Mouse (Mus musculus) limb, embryonic 10.5 days (tissue): Measurements from ENCODE around the gene Soat1. TPM values are rescaled to one million over a fixed set of nuclear protein-coding genes. Genes with fewer than 3 reads are reported as not detected.

Experiments
- DNase-seq: peaks from one replicate; pipeline ENCODE4 v3.0.0-alpha.2; 2017; ENCODE audit warnings: low spot score
- H3K27ac ChIP-seq: fragments of 300-500 bp; sonication (generic); 2 replicates; pipeline ENCODE4 v1.5.1; 2016; ENCODE audit warnings: mild to moderate bottlenecking
- H3K27me3 ChIP-seq: fragments of 300-500 bp; sonication (generic); 2 replicates; pipeline ENCODE4 v1.6.1; 2016; ENCODE audit warnings: low read depth, mild to moderate bottlenecking; ENCODE audit not compliant: poor library complexity, severe bottlenecking
- H3K36me3 ChIP-seq: fragments of 300-500 bp; sonication (generic); 2 replicates; pipeline ENCODE4 v1.6.1; 2016; ENCODE audit warnings: mild to moderate bottlenecking, moderate library complexity
- H3K4me1 ChIP-seq: fragments of 300-500 bp; sonication (generic); 2 replicates; pipeline ENCODE4 v1.6.1; 2016
- H3K4me3 ChIP-seq: fragments of 300-500 bp; sonication (generic); 2 replicates; pipeline ENCODE4 v1.5.1; 2016; ENCODE audit warnings: mild to moderate bottlenecking, moderate library complexity
- H3K9me3 ChIP-seq: fragments of 300-500 bp; sonication (generic); replicated peaks from 2 replicates; pipeline ENCODE4 v1.6.1; 2016; ENCODE audit warnings: mild to moderate bottlenecking
- WGBS: fragments of 180-500 bp; shearing (Covaris S2); methylation state at CpG from one replicate; pipeline ENCODE4 v1.1.7; 2016; 5-methylcytosine and 5-hydroxymethylcytosine counted together
- polyA plus RNA-seq: library from polyadenylated mRNA; unstranded; fragments of >200 nt; fragmentation: Nextera tagmentation; extraction: Ambion mirVana; gene quantifications from 2 replicates; pipeline ENCODE4 v1.2.1, GENCODE M21; 2016

Gene Soat1
- polyA plus RNA-seq, 1 experiment from 2014 or later = 26.2 TPM

DNA sequence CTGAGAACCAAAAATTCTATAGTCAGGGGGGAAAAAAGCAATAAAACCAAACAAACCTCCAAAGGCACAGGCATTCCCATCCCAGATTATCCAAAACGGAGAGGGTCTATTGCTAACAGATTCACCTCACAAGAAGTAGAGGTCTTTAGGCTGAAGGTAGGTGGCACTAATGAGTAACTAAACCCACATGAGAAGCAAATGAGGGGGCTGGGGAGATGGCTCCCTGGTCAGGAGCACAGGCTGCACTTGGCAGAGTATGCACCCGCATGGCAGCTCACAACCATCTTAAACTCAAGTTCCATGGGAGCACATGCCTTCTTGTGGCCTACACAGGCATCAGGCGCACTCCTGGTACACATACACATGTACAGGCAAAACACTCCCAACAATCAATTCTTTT, 7.7 kb upstream of the Soat1 start:
- no peak for DNase-seq
- Histone ChIP-seq H3K27me3 (no peaks in the 10 kb centered on the region), H3K4me3 (no peak overlapping the region), H3K9me3 (no peaks in the 10 kb centered on the region), H3K27ac (no peak overlapping the region), H3K4me1 (peaks cover 9% of the 10 kb centered on the region; the same call in 1 of the 2 replicates), H3K36me3 (no peaks in the 10 kb centered on the region)
- 91% methylated on average over 3 of the region's 3 CpGs for WGBS

DNA sequence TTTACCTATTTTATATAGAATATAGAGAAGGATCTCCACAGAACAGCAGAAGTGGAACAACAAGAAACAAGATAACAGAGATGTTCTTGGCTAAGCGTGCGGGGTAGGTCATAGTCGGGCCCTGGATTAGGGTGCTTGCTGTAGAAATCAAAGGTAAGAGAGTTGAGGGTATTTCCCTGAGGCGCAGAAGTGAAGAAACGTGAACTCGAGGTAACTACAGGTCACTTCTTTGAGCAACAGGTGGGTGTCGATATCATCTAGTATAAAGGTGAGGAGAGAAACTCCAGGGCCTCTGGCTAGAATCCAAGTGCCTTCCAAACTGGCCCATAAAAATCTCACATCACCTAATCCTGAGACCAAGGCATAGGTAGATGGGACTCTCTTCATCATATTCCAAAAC, 2.4 kb upstream of the Soat1 start:
- no peak overlapping the region for H3K27ac ChIP-seq
- DNase-seq = no peak
- H3K27me3 ChIP-seq = no peaks in the 10 kb centered on the region
- no peaks in the 10 kb centered on the region for H3K9me3 ChIP-seq
- H3K4me1 ChIP-seq = peaks cover 25% of the 10 kb centered on the region
- H3K36me3 ChIP-seq = no peaks in the 10 kb centered on the region
- no peak overlapping the region for H3K4me3 ChIP-seq
- 45% methylated on average over 7 of the region's 7 CpGs for WGBS

DNA sequence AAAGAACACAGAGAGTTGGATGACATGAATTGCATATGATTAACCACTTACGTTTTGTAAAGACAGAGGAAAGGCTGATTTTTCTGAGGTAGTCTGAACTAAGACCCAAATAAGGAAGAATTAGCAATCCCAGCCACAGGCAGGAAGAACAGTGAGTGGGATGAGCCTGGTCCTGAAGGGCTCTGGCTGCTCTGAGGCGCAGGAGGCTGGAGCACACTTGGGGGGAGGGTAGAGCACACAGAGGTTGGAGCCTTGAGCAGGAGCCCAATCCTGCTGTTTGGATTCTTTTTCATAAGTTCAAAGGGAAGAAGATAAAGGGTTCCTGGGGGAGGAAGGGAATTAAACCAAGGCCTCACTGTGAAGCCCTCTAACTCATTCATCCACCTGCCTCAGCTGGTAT, 1.9 kb upstream of the Soat1 start:
- Histone ChIP-seq H3K4me3 (no peak overlapping the region), H3K27ac (no peak overlapping the region), H3K9me3 (no peaks in the 10 kb centered on the region), H3K4me1 (peaks cover 25% of the 10 kb centered on the region), H3K36me3 (no peaks in the 10 kb centered on the region), H3K27me3 (no peaks in the 10 kb centered on the region)
- 45% methylated on average over 2 of the region's 2 CpGs for WGBS
- DNase-seq = no peak

DNA sequence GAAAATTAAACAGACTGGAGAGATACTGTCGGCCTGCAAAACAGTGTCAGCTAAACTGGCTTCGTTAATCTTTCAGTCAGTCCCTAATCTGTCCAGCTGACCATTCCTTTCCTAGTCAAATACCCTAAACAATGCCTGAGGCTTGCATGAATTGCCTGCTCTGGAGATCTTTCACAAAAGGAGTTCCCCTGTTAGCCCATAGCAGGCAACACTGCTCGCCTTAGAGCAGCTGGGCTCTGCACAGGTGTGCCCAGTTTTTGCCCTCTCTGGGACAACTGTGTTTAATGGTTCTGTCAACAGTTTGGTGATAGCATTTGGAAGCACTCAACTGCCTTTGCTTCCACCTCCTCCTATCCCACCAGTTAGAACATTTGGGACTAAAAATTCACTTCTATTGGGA, 723 bp upstream of the Soat1 start:
- no peak for DNase-seq
- H3K36me3 ChIP-seq = 0 out of 2 replicates have a peak, but pooled peaks cover 2% of the 10 kb centered on the region
- H3K27me3 ChIP-seq = no peaks in the 10 kb centered on the region
- H3K27ac ChIP-seq = no peak overlapping the region
- 59% methylated on average over 3 of the region's 3 CpGs for WGBS
- H3K4me3 ChIP-seq = no peak overlapping the region
- H3K9me3 ChIP-seq = no peaks in the 10 kb centered on the region
- peaks cover 23% of the 10 kb centered on the region for H3K4me1 ChIP-seq

DNA sequence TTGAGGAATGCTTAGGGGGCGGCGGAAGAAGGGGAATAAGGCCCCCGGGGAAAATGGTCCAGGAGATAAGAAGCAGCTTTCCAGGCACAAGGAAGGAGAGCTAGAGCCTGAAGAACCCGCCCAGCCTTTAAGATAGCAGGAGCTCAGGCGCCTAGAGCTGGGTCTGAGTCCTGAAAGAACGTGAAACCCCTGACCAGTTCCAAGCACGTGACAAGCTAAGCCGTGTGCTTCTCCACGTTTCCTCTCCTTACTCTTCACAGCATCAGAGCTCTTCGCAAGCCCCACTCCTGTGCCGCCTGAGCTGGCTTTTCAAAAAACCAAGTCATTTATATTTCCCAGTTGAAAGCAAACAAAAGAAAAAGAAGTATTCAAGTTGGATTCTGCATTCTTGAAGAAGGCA, 1.1 kb downstream of the Soat1 start:
- DNase-seq = peak; percentile 56
- peaks cover 10% of the 10 kb centered on the region for H3K36me3 ChIP-seq

DNA sequence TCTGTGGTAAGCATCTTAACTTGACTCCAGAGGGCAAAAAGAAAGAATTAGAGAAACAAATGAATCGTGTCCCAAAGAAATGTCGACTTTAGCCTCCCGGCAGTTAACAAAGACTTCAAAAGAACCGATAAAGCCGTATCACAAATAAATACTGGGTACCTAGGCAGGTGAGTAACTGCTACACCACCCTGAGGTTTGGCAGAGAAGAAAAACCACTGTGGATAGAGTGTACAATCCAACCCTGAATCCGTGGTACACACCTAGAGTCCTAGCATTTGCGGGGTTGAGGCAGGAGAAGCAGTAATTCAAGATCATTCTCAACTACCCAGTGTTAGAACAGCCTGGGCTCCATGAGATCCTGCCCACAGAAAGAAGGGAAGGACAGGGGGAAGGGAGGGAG, 2.2 kb downstream of the Soat1 start:
- Histone ChIP-seq H3K4me1 (peaks cover 16% of the 10 kb centered on the region), H3K36me3 (peaks cover 13% of the 10 kb centered on the region), H3K27ac (no peak overlapping the region), H3K4me3 (no peak overlapping the region), H3K27me3 (no peaks in the 10 kb centered on the region), H3K9me3 (no peaks in the 10 kb centered on the region)
- DNase-seq = no peak
- WGBS = 91% methylated on average over 7 of the region's 7 CpGs

More for the DNA sequence above, 1.1 kb downstream of the Soat1 start:
- Histone ChIP-seq H3K9me3 (no peaks in the 10 kb centered on the region), H3K4me1 (peaks cover 16% of the 10 kb centered on the region), H3K27me3 (no peaks in the 10 kb centered on the region), H3K4me3 (peak overlapping the region; percentile 92), H3K27ac (peak overlapping the region; percentile 67)
- 3% methylated on average over 11 of the region's 11 CpGs for WGBS

DNA sequence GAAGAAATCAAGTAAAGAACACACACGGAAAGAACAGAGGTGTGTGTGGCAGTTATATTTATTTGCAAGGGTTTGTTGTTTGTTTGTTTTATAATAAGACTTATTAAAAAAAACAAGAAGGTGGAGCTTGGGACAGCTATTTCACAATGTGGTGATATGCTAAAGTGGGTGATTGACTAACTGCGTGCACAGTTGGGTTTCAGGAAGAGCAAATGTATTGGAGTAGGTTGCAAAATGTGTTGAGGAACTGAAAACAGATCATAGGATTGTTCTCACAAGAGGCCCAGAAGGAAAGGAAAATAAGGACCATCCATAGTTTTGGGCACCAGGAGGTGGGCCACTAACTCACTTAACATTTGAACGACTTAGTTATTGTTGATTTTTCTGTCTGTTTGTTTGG, 3.1 kb downstream of the Soat1 start:
- Histone ChIP-seq H3K9me3 (no peaks in the 10 kb centered on the region), H3K4me3 (no peak overlapping the region), H3K4me1 (peaks cover 16% of the 10 kb centered on the region), H3K27me3 (no peaks in the 10 kb centered on the region), H3K36me3 (peaks cover 21% of the 10 kb centered on the region), H3K27ac (no peak overlapping the region)
- no peak for DNase-seq
- WGBS = 91% methylated on average over 3 of the region's 3 CpGs

DNA sequence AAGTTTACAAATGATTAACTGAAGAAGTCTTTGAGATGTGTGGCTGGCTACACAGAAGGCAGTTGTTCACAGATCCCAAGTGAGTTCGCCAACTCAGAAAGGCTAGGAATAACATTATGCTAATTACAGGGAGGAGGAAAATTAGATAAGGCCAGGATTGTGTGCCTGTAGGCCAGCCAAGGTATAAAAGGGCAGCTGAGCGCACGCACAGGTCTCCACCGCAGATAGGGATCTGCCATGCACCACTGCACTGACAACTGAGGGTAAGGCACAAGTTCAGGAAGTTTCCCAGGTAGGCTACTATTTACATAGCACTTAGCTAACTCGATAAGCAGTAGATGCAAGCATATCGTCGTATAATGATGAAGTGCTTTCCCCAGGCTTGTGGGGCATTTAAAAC, 3.6 kb downstream of the Soat1 start:
- peaks cover 27% of the 10 kb centered on the region for H3K36me3 ChIP-seq

DNA sequence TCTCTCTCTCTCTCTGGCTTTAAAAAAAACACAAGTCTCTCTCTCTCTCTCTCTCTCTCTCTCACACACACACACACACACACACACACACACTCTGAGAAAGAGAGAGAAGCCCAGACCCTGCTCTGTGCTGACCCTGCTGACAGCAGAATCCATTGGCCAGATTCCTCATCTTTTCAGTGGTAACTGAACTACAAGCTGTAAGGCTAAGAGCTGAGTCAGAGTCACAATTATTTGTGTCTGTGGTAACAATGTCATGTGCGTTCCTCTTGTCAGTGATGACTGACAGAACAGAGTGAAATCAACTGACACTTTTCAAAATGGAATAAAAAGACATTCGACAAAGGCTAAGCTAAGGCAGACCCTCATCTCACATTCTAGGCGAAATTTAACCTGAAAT, 5.6 kb downstream of the Soat1 start:
- no peak for DNase-seq
- H3K36me3 ChIP-seq = peaks cover 39% of the 10 kb centered on the region

More for the DNA sequence above, 3.6 kb downstream of the Soat1 start:
- H3K4me3 ChIP-seq = no peak overlapping the region
- WGBS = 89% methylated on average over 7 of the region's 7 CpGs
- no peaks in the 10 kb centered on the region for H3K27me3 ChIP-seq
- H3K27ac ChIP-seq = no peak overlapping the region
- no peak for DNase-seq
- H3K9me3 ChIP-seq = no peaks in the 10 kb centered on the region
- H3K4me1 ChIP-seq = peaks cover 16% of the 10 kb centered on the region

DNA sequence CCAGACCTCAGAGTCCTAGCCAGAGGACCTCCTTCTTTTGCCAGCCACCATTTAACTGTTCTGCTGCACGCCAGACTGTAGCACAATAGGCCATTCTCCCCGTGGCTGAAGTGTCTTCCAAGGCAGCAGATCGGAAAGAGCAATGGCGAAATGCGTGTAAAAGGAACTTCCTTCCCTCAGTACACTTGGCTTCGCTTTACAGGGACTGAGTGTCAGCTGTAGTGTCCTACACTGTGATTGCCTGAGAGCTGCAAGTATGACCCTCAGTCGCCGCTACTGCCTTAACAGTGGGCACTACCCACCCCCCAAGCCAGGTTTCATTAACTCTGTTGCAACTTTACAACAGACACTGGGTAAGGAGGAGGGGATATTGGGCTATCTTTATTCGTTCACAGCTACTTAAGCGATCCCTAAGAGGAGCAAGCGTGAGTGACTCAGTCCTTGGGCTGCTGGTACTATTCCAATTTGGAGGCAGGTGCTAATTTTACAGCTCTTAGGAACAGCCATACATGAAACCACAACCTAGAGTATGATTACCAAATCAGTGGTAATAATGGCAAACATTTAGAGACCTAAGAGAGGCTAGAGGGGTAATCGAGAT, 6.4 kb downstream of the Soat1 start:
- Histone ChIP-seq H3K9me3 (no peaks in the 10 kb centered on the region), H3K4me3 (no peak overlapping the region), H3K27ac (no peak overlapping the region), H3K36me3 (peaks cover 45% of the 10 kb centered on the region), H3K4me1 (peaks cover 2% of the 10 kb centered on the region), H3K27me3 (no peaks in the 10 kb centered on the region)
- WGBS = 80% methylated on average over 12 of the region's 12 CpGs
- no peak for DNase-seq

More for the DNA sequence above, 5.6 kb downstream of the Soat1 start:
- Histone ChIP-seq H3K4me3 (no peak overlapping the region), H3K4me1 (peaks cover 9% of the 10 kb centered on the region), H3K27me3 (no peaks in the 10 kb centered on the region), H3K27ac (no peak overlapping the region), H3K9me3 (no peaks in the 10 kb centered on the region)
- 87% methylated on average over 3 of the region's 3 CpGs for WGBS

DNA sequence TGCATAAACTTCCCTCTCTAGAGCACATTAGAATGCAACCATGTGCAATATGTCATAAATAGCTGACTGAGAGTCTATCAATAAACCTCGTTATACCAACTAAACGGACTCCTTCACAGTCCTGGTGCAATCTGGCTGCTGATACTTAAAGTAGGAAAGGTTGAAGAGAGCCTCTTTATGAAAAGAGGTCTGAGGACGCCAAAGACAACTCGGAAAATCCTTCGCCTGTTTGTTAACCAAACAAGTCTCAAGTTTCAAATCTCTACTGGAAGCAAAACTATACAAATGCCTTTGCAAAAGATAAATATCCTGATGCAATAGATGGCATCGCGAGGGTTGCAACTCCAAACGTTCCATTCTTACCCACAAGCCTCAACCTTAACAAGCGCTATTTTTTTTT, 9.2 kb downstream of the Soat1 start:
- H3K27me3 ChIP-seq = no peaks in the 10 kb centered on the region
- DNase-seq = no peak
- no peaks in the 10 kb centered on the region for H3K9me3 ChIP-seq
- 94% methylated on average over 9 of the region's 9 CpGs for WGBS
- peaks cover 7% of the 10 kb centered on the region; the same call in 1 of the 2 replicates for H3K4me1 ChIP-seq
- peaks cover 43% of the 10 kb centered on the region for H3K36me3 ChIP-seq
- H3K4me3 ChIP-seq = no peak overlapping the region
- H3K27ac ChIP-seq = no peak overlapping the region

DNA sequence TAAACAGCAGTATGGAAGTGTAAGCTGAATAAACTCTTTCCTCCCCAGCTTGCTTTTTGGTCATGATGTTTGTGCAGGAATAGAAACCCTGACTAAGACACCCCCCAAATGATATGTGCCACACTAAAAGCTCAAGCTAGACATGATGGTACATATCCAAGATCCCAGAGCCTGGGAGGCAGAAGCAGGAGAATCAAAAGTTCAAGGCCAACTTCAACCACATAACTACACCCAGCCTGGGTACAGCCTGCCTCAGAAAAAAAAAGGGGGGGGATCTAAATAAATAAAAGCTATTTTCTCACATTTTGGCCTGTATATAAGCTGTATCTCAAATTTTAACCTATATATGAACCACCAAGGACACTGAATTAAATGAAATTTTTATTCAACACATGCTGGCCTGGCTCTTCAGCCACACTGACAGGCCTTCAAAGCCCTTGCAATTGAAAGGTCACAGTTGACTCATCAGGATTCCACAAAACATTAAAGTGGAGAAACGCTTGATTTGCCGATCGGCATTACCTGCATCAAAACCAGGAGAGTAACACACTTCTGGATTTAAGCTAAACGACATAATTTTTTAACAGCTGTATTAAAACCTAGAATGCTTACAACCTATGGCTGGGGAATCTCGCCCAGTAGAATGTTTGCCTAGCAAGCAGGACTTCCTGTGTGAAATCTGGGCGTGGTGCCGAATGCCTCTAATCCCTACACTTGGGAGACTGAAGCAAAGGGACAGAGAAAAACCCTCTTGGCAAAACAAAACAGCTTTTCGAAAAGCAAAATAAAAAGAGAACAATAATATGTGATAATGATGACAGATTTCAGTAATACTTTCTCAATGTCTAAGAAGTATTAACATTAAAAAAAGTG, 9.9 kb downstream of the Soat1 start:
- Histone ChIP-seq H3K27me3 (no peaks in the 10 kb centered on the region), H3K4me3 (no peak overlapping the region), H3K9me3 (no peaks in the 10 kb centered on the region), H3K27ac (no peak overlapping the region), H3K4me1 (peaks cover 10% of the 10 kb centered on the region; the same call in 1 of the 2 replicates), H3K36me3 (peaks cover 38% of the 10 kb centered on the region)
- no peak for DNase-seq
- WGBS = 92% methylated on average over 8 of the region's 8 CpGs

DNA sequence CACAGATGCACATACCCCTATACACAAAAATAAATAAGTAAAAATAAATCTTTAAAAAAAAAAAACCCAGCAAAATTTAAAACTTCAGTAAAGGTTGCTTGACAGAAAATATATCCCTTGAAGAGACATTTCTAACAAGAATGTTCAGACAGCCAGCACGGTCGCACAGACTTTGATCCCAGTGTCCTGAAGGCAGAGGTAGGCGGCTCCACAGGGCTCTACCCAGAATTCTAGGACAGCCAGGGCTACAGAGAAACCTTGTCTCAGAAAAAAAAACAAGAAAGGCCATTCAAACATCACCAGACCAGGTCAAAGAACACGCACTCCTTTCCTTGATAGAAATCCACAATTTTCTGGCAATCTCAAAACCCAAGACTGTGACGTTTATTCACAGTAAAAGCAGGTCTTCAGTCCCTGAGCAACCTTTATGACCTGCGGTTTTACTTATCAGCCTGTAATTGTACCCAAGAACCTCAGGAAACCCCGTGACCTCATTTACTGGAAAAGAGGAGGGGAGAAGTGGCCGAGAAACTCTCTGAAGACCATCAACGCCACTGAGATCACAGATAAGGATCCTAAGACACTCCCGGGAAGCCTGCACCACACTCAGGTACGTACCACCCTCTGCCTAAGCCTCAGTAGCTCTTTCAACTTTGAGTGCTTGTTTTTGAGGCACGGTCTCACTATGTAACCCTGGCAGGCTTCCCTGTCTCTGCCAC, 11.7 kb downstream of the Soat1 start:
- Histone ChIP-seq H3K4me3 (no peak overlapping the region), H3K27me3 (no peaks in the 10 kb centered on the region), H3K9me3 (no peaks in the 10 kb centered on the region), H3K27ac (no peak overlapping the region), H3K4me1 (peaks cover 10% of the 10 kb centered on the region; the same call in 1 of the 2 replicates), H3K36me3 (peaks cover 35% of the 10 kb centered on the region)
- 66% methylated on average over 12 of the region's 12 CpGs for WGBS
- DNase-seq = no peak
